Comparison of ENCODE assay signal across 1 mouse cellular context in the genomic region with DNA sequence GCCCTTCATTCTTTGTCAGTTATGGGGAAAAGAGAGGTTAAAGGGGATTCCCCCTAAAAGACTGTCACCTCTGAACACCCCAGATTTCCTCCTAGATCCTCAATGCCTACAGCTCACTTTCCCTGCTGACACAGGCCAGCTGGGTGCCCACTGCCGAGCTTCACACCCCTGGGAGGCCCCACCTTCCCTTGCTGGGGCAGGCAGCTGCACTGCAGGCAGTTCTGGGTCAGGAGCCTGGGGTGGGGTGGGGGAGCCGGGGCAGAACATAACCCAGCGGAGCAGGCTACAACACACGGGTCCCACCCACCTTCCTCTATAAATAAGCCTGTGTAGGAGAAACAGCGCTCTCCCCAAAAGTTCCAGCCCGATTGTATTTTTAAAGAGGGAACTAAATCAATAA.
TF ChIP-seq lines count a peak whose summit lies in the region.

No protein-coding gene starts in this region.

TF ChIP-seq in CH12.LX, 34 proteins besides CTCF, POLR2A, EP300 and RAD21 (continued from another document):
- TF ChIP-seq BHLHE40 (IDR thresholded peaks at IDR 0.05; ENCODE audit: low read depth, low read length) = peak; percentile 21; the same call in 1 of the 2 replicates
- TF ChIP-seq NELFE (IDR thresholded peaks at IDR 0.05; ENCODE audit: low read depth, low read length) = no peak
- TF ChIP-seq PAX5 (IDR thresholded peaks at IDR 0.05; ENCODE audit: low read length) = no peak
- TF ChIP-seq SMC3 (IDR thresholded peaks at IDR 0.05; ENCODE audit: low read depth, low read length) = no peak
- no peak for TF ChIP-seq USF2 (conservative IDR thresholded peaks at IDR 0.05; ENCODE audit: low read depth, low read length)
- TF ChIP-seq GABPA (IDR thresholded peaks at IDR 0.05; ENCODE audit: insufficient replicate concordance, low read depth, low read length) = no peak
- no peak for TF ChIP-seq CHD1 (IDR thresholded peaks at IDR 0.05; ENCODE audit: low read depth, low read length)
- TF ChIP-seq MYC (IDR thresholded peaks at IDR 0.05; ENCODE audit: low read depth, low read length) = no peak
- TF ChIP-seq MAZ (IDR thresholded peaks at IDR 0.05; ENCODE audit: low read depth, low read length) = no peak
- TF ChIP-seq JUN (IDR thresholded peaks at IDR 0.05; ENCODE audit: insufficient read depth, low read depth, low read length) = no peak
- TF ChIP-seq POLR2AphosphoS2 (IDR thresholded peaks at IDR 0.05; ENCODE audit: low read depth, low read length) = no peak
- no peak for TF ChIP-seq ZMIZ1 (IDR thresholded peaks at IDR 0.05; ENCODE audit: low read depth, low read length)
- no peak for TF ChIP-seq KAT2A (IDR thresholded peaks at IDR 0.05; ENCODE audit: insufficient replicate concordance, low read length)
- no peak for TF ChIP-seq USF1 (IDR thresholded peaks at IDR 0.05; ENCODE audit: low read depth, low read length)
- 0 out of 2 replicates have a peak, but pooled peaks have one; percentile 39 for TF ChIP-seq UBTF (IDR thresholded peaks at IDR 0.05; ENCODE audit: low read depth, low read length)
- TF ChIP-seq ZC3H11A (IDR thresholded peaks at IDR 0.05; ENCODE audit: low read depth, low read length) = no peak
- no peak for TF ChIP-seq ELF1 (IDR thresholded peaks at IDR 0.05; ENCODE audit: low read depth, low read length)
- TF ChIP-seq MAX (IDR thresholded peaks at IDR 0.05; ENCODE audit: low read length) = no peak
- TF ChIP-seq SIN3A (IDR thresholded peaks at IDR 0.05; ENCODE audit: low read length) = no peak
- TF ChIP-seq TBP (conservative IDR thresholded peaks at IDR 0.05; ENCODE audit: low read depth, low read length) = no peak
- no peak for TF ChIP-seq MAFK (IDR thresholded peaks at IDR 0.05; ENCODE audit: insufficient replicate concordance, low read length)
- no peak for TF ChIP-seq IRF4 (IDR thresholded peaks at IDR 0.05; ENCODE audit: low read depth, low read length)
